Mouse (Mus musculus) heart, embryonic 15.5 days (tissue): ENCODE measurements around the gene Myt1l. TPM values are rescaled to one million over a fixed set of nuclear protein-coding genes. Genes with fewer than 3 reads are reported as not detected.

Source experiments
- ATAC-seq: fragments of 200-750 bp; cut with Nextera tagmentation; replicated peaks from 2 replicates; pipeline ENCODE4 v1.8.0; 2017; ENCODE audit warnings: low read depth, moderate TSS enrichment; ENCODE audit not compliant: insufficient number of reproducible peaks, insufficient read depth, low FRiP score
- H3K27ac ChIP-seq: fragments of 300-500 bp; sonication (generic); 2 replicates; pipeline ENCODE4 v1.5.1; 2015; ENCODE audit warnings: mild to moderate bottlenecking, inconsistent platforms
- H3K27me3 ChIP-seq: fragments of 300-500 bp; sonication (generic); 2 replicates; pipeline ENCODE4 v1.6.1; 2015; ENCODE audit warnings: inconsistent platforms
- H3K36me3 ChIP-seq: fragments of 300-500 bp; sonication (generic); 2 replicates; pipeline ENCODE4 v1.6.1; 2015; ENCODE audit warnings: mild to moderate bottlenecking, inconsistent platforms
- H3K4me1 ChIP-seq: fragments of 300-500 bp; sonication (generic); replicated peaks from 2 replicates; pipeline ENCODE4 v1.6.1; 2015; ENCODE audit warnings: inconsistent platforms
- H3K4me2 ChIP-seq: fragments of 300-500 bp; sonication (generic); 2 replicates; pipeline ENCODE4 v1.6.1; 2015; ENCODE audit warnings: inconsistent platforms, mild to moderate bottlenecking, moderate library complexity
- H3K4me3 ChIP-seq: fragments of 300-500 bp; sonication (generic); 2 replicates; pipeline ENCODE4 v1.5.1; 2015; ENCODE audit warnings: mild to moderate bottlenecking, inconsistent platforms
- H3K9ac ChIP-seq: fragments of 300-500 bp; sonication (generic); 2 replicates; pipeline ENCODE4 v1.6.1; 2015; ENCODE audit warnings: mild to moderate bottlenecking, inconsistent platforms
- H3K9me3 ChIP-seq: fragments of 300-500 bp; sonication (generic); replicated peaks from 2 replicates; pipeline ENCODE4 v1.6.1; 2016; ENCODE audit warnings: inconsistent platforms
- WGBS: fragments of 180-500 bp; shearing (Covaris S2); methylation state at CpG from one replicate; pipeline ENCODE4 v1.1.7; 2015; ENCODE audit warnings: mixed read lengths; 5-methylcytosine and 5-hydroxymethylcytosine counted together
- polyA plus RNA-seq: library from polyadenylated mRNA; unstranded; fragments of >200 nt; fragmentation: Nextera tagmentation; extraction: Ambion mirVana; gene quantifications from 2 replicates; pipeline ENCODE4 v1.2.1, GENCODE M21; 2015

The Myt1l gene
- polyA plus RNA-seq, 1 experiment from 2014 or later, result 0.05 TPM

DNA sequence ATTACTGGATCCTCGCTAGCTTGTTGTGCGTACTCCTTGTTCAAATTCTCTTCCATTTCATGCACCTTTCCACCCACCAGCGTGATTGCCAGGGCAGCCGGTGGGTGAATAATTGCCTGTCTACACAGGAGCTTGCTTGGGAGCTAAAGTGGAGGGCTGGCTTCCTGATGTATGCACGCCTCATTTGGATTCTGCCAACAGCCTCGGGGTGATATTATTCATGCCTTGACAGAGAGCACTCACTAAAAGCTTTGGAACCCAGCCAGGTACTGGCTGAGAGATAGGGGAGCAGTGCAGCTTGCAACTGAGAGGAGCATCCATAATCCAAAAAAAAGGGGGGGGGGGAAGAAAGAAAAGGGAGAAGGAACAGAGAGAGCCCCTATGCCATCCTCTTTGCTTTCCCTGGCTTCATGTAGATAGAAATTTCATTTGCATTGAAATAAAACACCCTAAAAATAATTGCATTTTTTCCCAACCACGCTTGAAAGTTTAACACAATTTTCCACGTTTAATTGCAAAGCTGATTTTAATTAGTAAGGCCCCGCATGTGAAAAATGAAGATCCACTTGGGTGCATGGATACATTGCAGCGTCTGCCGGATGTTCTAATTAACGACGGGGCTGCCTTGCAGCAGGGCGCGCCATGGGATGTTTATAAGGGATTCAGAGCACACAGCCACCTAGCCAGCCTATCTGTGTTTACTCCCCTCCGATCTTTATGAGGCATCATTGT, 261.3 kb downstream of the Myt1l start:
- Histone ChIP-seq H3K36me3 (no peaks in the 10 kb centered on the region), H3K27me3 (no peaks in the 10 kb centered on the region), H3K9me3 (no peaks in the 10 kb centered on the region), H3K4me1 (peaks cover 9% of the 10 kb centered on the region; the same call in 1 of the 2 replicates), H3K27ac (peak overlapping the region; percentile 4; the same call in 1 of the 2 replicates), H3K9ac (no peak overlapping the region), H3K4me2 (peak overlapping the region; percentile 7; the same call in 1 of the 2 replicates), H3K4me3 (no peak overlapping the region)
- peak; percentile 70; the same call in 1 of the 2 replicates for ATAC-seq
- WGBS, result 47% methylated on average over 16 of the region's 16 CpGs

DNA sequence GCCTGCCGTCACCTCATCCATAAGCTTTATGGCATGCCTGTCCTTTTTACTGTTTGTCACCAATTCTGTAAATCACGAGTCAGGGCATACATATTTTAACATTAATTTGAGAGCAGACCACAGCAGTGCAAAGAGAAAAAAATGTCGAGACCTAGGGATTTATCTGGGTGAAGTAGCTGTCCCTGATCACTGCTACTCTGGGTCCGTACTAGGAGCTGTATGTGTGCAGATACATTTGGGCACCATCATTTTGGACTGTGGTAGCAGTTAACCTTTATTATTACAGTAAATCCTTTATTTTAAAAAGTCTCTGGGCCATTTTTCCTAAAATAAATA, 261.8 kb downstream of the Myt1l start:
- Histone ChIP-seq H3K36me3 (no peaks in the 10 kb centered on the region), H3K4me3 (no peak overlapping the region), H3K9ac (no peak overlapping the region), H3K27me3 (no peaks in the 10 kb centered on the region), H3K27ac (no peak overlapping the region), H3K4me1 (peaks cover 9% of the 10 kb centered on the region; the same call in 1 of the 2 replicates), H3K4me2 (no peak overlapping the region), H3K9me3 (no peaks in the 10 kb centered on the region)
- 60% methylated on average over 4 of the region's 4 CpGs for WGBS
- no peak for ATAC-seq

- H3K27me3 ChIP-seq, result no peaks in the 10 kb centered on the region
- H3K4me3 ChIP-seq, result no peak overlapping the region
- no peak for ATAC-seq
- H3K27ac ChIP-seq, result no peak overlapping the region
- H3K9me3 ChIP-seq, result no peaks in the 10 kb centered on the region
- H3K36me3 ChIP-seq, result no peaks in the 10 kb centered on the region
- H3K9ac ChIP-seq, result no peak overlapping the region
- H3K4me1 ChIP-seq, result peaks cover 9% of the 10 kb centered on the region; the same call in 1 of the 2 replicates
- no peak overlapping the region for H3K4me2 ChIP-seq
- WGBS, result 84% methylated on average over 5 of the region's 5 CpGs
Measured at GRCm38 (mm10) chr12:29792998-29793397, 264.8 kb downstream of the Myt1l start.

- H3K9ac ChIP-seq, result no peak overlapping the region
- 59% methylated on average over 5 of the region's 5 CpGs for WGBS
- H3K9me3 ChIP-seq, result no peaks in the 10 kb centered on the region
- no peak for ATAC-seq
- H3K4me3 ChIP-seq, result no peak overlapping the region
- no peaks in the 10 kb centered on the region for H3K27me3 ChIP-seq
- H3K36me3 ChIP-seq, result no peaks in the 10 kb centered on the region
- no peaks in the 10 kb centered on the region for H3K4me1 ChIP-seq
- H3K27ac ChIP-seq, result no peak overlapping the region
- H3K4me2 ChIP-seq, result no peak overlapping the region
Measured at GRCm38 (mm10) chr12:29795107-29795673, 267.0 kb downstream of the Myt1l start.

DNA sequence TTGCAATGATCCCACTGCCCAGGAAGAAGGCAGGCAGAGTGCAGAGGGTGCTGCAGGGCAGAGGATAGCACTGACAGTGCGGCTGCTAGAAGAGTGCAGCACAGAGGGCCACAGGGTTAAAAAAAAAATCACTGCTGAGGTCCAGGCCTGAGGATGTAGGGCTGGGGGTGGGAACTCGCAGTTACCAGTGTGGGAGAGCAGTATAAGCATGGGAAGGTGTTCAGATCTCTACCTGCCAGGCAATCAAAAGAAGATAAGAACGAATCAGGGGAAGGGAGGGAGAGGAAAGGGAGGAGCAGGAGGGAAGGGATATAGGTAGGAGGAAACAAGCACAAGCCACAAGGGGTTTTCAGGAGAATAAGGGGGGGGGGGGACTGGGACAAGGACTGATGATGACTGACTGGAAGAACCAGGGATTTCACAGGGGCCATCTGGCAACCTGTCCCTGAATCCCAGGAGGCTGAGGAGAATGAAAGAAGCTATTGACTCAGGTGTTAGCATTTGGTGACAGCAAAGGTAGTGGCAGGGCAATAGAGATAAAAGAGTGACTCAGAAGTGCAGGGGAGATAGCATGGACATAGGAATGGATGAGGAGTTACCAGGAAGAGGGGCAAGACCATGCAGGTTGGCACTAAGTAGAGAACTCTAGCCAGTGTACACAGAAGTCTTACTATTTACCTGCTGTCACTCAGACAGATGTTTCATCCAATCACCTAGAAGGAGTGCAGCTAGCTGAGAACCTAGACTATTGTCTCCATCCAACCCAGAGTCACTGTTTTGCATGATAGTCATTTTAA, 270.6 kb downstream of the Myt1l start:
- WGBS, result 46% methylated on average over 3 of the region's 3 CpGs
- no peaks in the 10 kb centered on the region for H3K27me3 ChIP-seq
- H3K4me2 ChIP-seq, result no peak overlapping the region
- H3K4me3 ChIP-seq, result no peak overlapping the region
- H3K9ac ChIP-seq, result no peak overlapping the region
- H3K36me3 ChIP-seq, result no peaks in the 10 kb centered on the region
- no peak overlapping the region for H3K27ac ChIP-seq
- ATAC-seq, result no peak
- H3K9me3 ChIP-seq, result no peaks in the 10 kb centered on the region
- H3K4me1 ChIP-seq, result no peaks in the 10 kb centered on the region

DNA sequence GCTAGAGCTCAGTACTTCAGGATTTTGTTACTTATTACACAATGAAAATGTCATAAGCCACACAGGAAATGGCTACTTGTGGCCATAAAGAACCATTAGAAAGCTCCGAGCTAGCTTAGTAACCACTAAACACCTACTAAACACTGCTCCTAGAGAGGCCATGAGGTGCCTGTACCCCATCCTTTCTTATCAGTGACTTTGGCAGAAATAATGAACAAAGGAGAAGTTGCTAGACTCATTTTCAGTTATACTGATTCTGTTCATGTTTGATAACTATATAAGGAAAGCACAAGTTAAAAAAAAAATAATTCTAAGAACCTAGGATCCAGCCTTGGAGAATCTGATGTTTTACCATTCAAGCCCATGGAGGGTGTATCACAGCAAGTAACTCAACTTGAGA, 278.2 kb downstream of the Myt1l start:
- WGBS, result 55% methylated on average over 1 of the region's 1 CpGs
- no peak overlapping the region for H3K27ac ChIP-seq
- H3K9me3 ChIP-seq, result no peaks in the 10 kb centered on the region
- H3K4me1 ChIP-seq, result peaks cover 11% of the 10 kb centered on the region
- H3K4me2 ChIP-seq, result no peak overlapping the region
- no peak for ATAC-seq
- H3K27me3 ChIP-seq, result no peaks in the 10 kb centered on the region
- H3K9ac ChIP-seq, result no peak overlapping the region
- H3K36me3 ChIP-seq, result no peaks in the 10 kb centered on the region
- H3K4me3 ChIP-seq, result no peak overlapping the region

GRCm38 (mm10) chr12:29809569-29810185, 281.5 kb downstream of the Myt1l start:
- 18% methylated on average over 12 of the region's 12 CpGs for WGBS
- Histone ChIP-seq H3K36me3 (no peaks in the 10 kb centered on the region), H3K4me2 (peak overlapping the region; percentile 47), H3K9ac (no peak overlapping the region), H3K27ac (no peak overlapping the region), H3K27me3 (no peaks in the 10 kb centered on the region), H3K4me3 (no peak overlapping the region), H3K9me3 (no peaks in the 10 kb centered on the region), H3K4me1 (peaks cover 11% of the 10 kb centered on the region)
- peak; percentile 55 for ATAC-seq

GRCm38 (mm10) chr12:29815466-29815865, 287.3 kb downstream of the Myt1l start:
- WGBS, result 56% methylated on average over 2 of the region's 2 CpGs
- no peak overlapping the region for H3K9ac ChIP-seq
- H3K9me3 ChIP-seq, result no peaks in the 10 kb centered on the region

DNA sequence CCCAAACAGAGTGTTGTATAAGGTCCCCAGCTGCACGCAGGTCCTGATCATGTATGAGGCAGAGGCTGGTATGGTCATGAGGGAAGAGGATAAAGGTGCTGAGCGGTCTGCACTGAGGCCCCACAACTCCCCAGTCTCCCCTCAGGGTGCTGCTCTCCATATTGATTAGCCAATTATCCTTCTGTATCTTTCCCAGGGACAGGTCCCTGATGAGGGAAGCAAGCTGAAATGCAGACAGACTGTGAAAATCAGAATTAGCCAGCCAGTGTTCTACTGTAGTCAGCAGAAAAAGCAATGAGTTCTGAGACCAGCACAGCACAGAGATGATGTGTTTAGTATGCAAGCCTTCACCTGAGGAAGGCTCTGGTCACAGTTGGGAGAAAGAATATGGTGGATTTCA, 287.9 kb downstream of the Myt1l start:
- Histone ChIP-seq H3K9ac (no peak overlapping the region), H3K9me3 (no peaks in the 10 kb centered on the region), H3K4me3 (no peak overlapping the region), H3K27me3 (no peaks in the 10 kb centered on the region), H3K4me1 (peaks cover 3% of the 10 kb centered on the region; the same call in 1 of the 2 replicates), H3K36me3 (no peaks in the 10 kb centered on the region), H3K4me2 (no peak overlapping the region), H3K27ac (no peak overlapping the region)
- 83% methylated on average over 2 of the region's 2 CpGs for WGBS
- no peak for ATAC-seq

More at GRCm38 (mm10) chr12:29815466-29815865, 287.3 kb downstream of the Myt1l start:
- no peak overlapping the region for H3K4me3 ChIP-seq
- H3K27me3 ChIP-seq, result no peaks in the 10 kb centered on the region
- no peak for ATAC-seq
- H3K4me1 ChIP-seq, result peaks cover 3% of the 10 kb centered on the region; the same call in 1 of the 2 replicates
- no peak overlapping the region for H3K27ac ChIP-seq
- no peaks in the 10 kb centered on the region for H3K36me3 ChIP-seq
- H3K4me2 ChIP-seq, result no peak overlapping the region

- WGBS, result 32% methylated on average over 6 of the region's 6 CpGs
- ATAC-seq, result no peak
- H3K4me2 ChIP-seq, result no peak overlapping the region
- no peak overlapping the region for H3K4me3 ChIP-seq
- H3K9ac ChIP-seq, result no peak overlapping the region
- H3K36me3 ChIP-seq, result no peaks in the 10 kb centered on the region
- H3K9me3 ChIP-seq, result no peaks in the 10 kb centered on the region
- no peak overlapping the region for H3K27ac ChIP-seq
- H3K4me1 ChIP-seq, result peaks cover 3% of the 10 kb centered on the region; the same call in 1 of the 2 replicates
- no peaks in the 10 kb centered on the region for H3K27me3 ChIP-seq
Measured at GRCm38 (mm10) chr12:29816761-29817160, 288.6 kb downstream of the Myt1l start.

DNA sequence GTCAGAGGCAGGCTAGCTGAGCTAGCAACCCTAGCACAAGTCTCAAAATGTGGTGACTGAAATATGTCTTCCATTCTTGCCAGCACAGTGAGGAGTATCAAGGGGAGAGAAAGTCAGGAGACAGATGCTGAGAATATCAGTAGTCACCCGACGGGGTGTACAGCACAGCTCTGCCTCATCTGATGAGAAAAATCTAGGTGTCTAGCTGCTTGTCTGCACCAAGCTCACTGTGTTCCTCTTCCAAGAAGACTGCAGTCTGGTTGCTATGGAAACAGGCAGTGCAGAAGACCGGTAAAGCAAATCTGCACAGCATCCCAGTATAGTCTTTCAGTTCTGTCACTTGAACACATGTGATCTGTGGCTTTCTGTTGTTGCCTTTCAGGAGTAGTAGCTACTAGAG, 294.0 kb downstream of the Myt1l start:
- Histone ChIP-seq H3K27ac (no peak overlapping the region), H3K27me3 (no peaks in the 10 kb centered on the region), H3K4me2 (no peak overlapping the region), H3K9ac (no peak overlapping the region), H3K9me3 (no peaks in the 10 kb centered on the region), H3K4me3 (no peak overlapping the region), H3K4me1 (peaks cover under 1% of the 10 kb centered on the region; the same call in 1 of the 2 replicates), H3K36me3 (no peaks in the 10 kb centered on the region)
- WGBS, result 54% methylated on average over 3 of the region's 3 CpGs
- no peak for ATAC-seq
